Mouse (Mus musculus): ENCODE data around the gene Ctsz.

DNA sequence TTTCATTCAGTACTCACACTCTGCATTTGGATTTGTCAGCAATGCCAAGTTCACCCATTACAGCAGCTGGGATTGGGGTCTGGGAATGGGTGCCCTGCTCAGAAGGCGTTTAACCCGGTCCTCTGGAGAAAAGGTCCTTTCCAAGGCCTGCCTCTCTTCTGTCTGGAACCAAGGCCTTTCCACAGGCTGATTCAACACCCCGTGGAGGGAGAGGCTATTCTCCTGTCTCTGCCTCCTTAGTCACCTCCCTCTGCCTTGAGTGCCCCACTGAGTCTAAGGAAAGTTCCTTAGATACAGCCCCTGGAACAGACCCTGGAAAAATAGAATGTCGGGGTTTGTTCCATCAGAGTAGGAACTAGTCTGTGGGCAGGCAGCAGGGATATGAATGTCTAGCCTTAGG, 9.6 kb upstream of the Ctsz start:
- TF ChIP-seq CTCF (IDR thresholded peaks at IDR 0.05; ENCODE audit: low read depth, low read length) (no peak), POLR2A (IDR thresholded peaks at IDR 0.05; ENCODE audit: insufficient read depth, low read length) (no peak)

All from ES-Bruce4 (cell line).